Mouse (Mus musculus): ENCODE measurements around the gene Txndc8. TPM values are rescaled to one million over a fixed set of nuclear protein-coding genes. Genes with fewer than 3 reads are reported as not detected.

Gene Txndc8
- polyA plus RNA-seq, 1 experiment from 2014 or later: not detected

Other genes with a start within 250 kb of the Txndc8 start
- 0.07 and 0.19 TPM in 2 replicates for gene D630039A03Rik, start 92.8 kb downstream of the Txndc8 start, polyA plus RNA-seq (2015; fragmentation: Nextera tagmentation; extraction: Ambion mirVana)
- 291 and 326 TPM in 2 replicates for gene Txn1, start 52.7 kb downstream of the Txndc8 start, polyA plus RNA-seq (2015; fragmentation: Nextera tagmentation; extraction: Ambion mirVana)
- 1.2 and 1.3 TPM in 2 replicates for gene Svep1, start 197.7 kb upstream of the Txndc8 start, polyA plus RNA-seq (2015; fragmentation: Nextera tagmentation; extraction: Ambion mirVana)

Data from hindbrain, embryonic 15.5 days (tissue).